Mouse (Mus musculus) NIH3T3 (cell line): Measurements from ENCODE around the gene AY761184.
"Not testable (repeated sequence)": the region's sequence is repeated elsewhere in the genome, so short reads cannot be mapped to it uniquely, and the experiment has no call there.

Experiments used
- DNase-seq: peaks from one replicate; pipeline ENCODE4 v3.0.0-alpha.2; 2012; ENCODE audit warnings: low read depth

Gene AY761184

DNA sequence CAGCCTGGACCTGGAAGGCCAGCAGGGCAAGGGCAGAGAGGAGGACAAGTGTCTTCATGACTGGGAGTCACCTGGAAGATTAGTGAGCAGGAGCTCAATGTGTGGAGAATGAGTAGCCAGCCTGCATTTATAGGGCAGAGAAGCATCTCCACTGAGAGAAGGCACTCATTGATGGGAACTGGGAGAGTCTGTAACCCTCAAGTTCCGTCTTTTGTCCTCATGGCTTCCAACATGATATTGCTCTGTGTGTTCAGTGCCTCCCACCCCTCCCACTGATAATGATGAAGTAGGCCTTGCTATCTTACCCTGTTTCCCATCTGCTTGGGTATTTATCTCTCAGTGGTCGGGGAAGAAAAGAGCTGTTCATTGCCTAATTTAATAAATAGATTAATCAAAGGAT is at the start of gene AY761184:
Gene AY761184, minus strand, starts transcription at position 101 of the 400 bp plus-strand sequence.
- not testable (repeated sequence) for DNase-seq

DNA sequence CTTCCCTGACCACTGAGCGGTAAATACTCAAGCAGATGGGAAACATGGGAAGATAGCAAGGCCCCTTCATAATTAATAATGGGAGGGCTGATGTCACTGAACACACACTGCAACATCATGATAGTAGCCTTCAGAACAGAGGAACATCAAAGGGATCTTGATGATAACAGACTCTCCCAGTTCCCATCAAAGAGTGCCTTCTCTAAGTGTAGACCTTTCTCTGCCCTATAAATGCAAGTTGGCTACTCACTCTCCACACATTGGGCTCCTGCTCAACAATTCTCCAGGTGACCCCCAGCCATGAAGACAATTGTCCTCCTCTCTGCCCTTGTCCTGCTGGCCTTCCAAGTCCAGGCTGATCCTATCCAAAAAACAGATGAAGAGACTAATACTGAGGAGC is 37.9 kb downstream of the AY761184 start, which contains the start of gene Defa34:
Gene Defa34, plus strand, starts transcription at position 301 of the 400 bp plus-strand sequence.
- not testable (repeated sequence) for DNase-seq

DNA sequence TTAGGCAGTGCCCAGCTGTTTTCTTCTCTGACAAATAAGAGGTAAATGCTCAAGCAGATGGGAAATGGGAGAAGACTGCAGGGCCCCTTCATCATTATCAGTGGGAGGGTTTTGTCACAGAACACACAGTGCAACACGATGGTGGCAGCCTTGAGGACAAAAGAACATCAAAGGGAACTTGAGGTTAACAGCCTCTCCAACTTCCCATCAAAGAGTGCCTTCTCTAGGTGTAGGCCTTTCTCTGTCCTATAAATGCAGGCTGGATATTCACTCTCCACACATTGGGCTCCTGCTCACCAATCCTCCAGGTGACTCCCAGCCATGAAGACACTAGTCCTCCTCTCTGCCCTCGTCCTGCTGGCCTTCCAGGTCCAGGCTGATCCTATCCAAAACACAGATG is 48.0 kb downstream of the AY761184 start, which contains the start of gene Defa17:
Gene Defa17, plus strand, starts transcription at position 301 of the 400 bp plus-strand sequence.
- not testable (repeated sequence) for DNase-seq
